14 mouse cellular contexts compared by ENCODE assay signal in the genomic region with DNA sequence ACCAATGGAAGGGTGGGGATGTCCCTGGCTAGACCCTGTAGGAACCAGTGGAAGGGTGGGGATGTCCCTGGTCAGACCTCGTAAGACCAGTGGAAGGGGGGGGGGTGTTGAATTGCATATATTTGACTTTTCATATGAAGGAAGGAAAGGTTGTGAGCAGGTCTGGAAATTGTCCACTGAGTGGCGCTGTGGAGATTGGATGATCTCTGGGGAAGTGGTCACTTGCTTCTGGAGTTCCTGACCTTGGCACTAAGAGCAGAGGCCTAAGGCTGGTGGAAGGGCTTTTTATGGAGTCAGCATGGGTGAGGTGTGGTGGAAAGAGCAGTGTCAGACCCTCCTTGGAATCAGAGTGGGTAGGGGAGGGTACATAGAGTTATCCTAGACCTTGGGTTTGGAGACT. TPM values are rescaled to one million over a fixed set of nuclear protein-coding genes. Genes with fewer than 3 reads are reported as not detected.
DNase-seq lines count a peak whose midpoint lies in the region; ATAC-seq and TF ChIP-seq lines count a peak whose summit lies in the region.
"Had no signal": no experiment of that assay in that cellular context is flagged by ENCODE, and none has a peak within 500 bp of the region (broad histone marks: within the 10 kb centered on the region; RNA-seq: fewer than 3 reads in every experiment).

No protein-coding gene starts in this region.

- 63% methylated on average over 2 of the region's 2 CpGs for WGBS in heart, postnatal 0 days
- 59% methylated on average over 2 of the region's 2 CpGs for WGBS in midbrain, postnatal 0 days
- WGBS in midbrain, embryonic 10.5 days, result 52% methylated on average over 2 of the region's 2 CpGs

- intact Hi-C loops in heart, postnatal 25 days (cut with DNase I), result no loop called here

- no peak overlapping the region for H3K9ac ChIP-seq in heart, postnatal 0 days (replicated peaks; ENCODE audit: low read depth, low read length)
- no peak overlapping the region for H3K9ac ChIP-seq in midbrain, postnatal 0 days (replicated peaks; ENCODE audit: low read length, poor library complexity, severe bottlenecking)
- H3K9ac ChIP-seq: liver, embryonic 15.5 days had no signal

- H3K4me2 ChIP-seq in heart, postnatal 0 days (ENCODE audit: low read depth, low read length), result no peak overlapping the region
- H3K4me2 ChIP-seq in midbrain, postnatal 0 days (ENCODE audit: low read depth, low read length, poor library complexity, severe bottlenecking), result no peak overlapping the region
- H3K4me2 ChIP-seq: liver, embryonic 15.5 days had no signal

- TF ChIP-seq POLR2A in cortical plate, adult 2 months (IDR thresholded peaks at IDR 0.05; ENCODE audit: extremely low read depth, insufficient read depth, low read length), result no peak

- TF ChIP-seq EP300 in heart, postnatal 0 days (IDR thresholded peaks at IDR 0.05; ENCODE audit: low read depth), result no peak

- TF ChIP-seq CTCF in heart, postnatal 0 days (IDR thresholded peaks at IDR 0.05; ENCODE audit: low read depth), result peak; percentile 31; the same call in 1 of the 2 replicates
- peak; percentile 47 for TF ChIP-seq CTCF in midbrain, postnatal 0 days (IDR thresholded peaks at IDR 0.05)
- TF ChIP-seq CTCF in cortical plate, adult 2 months (IDR thresholded peaks at IDR 0.05; ENCODE audit: extremely low read depth, insufficient read depth, low read length), result 0 out of 2 replicates have a peak, but pooled peaks have one; percentile 2

- H3K4me3 ChIP-seq in heart, postnatal 0 days (ENCODE audit: low read depth, low read length), result no peak overlapping the region
- H3K4me3 ChIP-seq in midbrain, postnatal 0 days (ENCODE audit: low read depth, low read length), result no peak overlapping the region
- no peak overlapping the region for H3K4me3 ChIP-seq in midbrain, embryonic 10.5 days
- no peak overlapping the region for H3K4me3 ChIP-seq in cortical plate, adult 2 months (ENCODE audit: insufficient read depth, low read length)
- H3K4me3 ChIP-seq: liver, embryonic 15.5 days had no signal

- ATAC-seq in heart, postnatal 0 days (ENCODE audit: insufficient read depth, low read depth), result no peak
- ATAC-seq in midbrain, postnatal 0 days (ENCODE audit: low FRiP score), result no peak

- H3K9me3 ChIP-seq in heart, postnatal 0 days (replicated peaks; ENCODE audit: control insufficient read depth, low read length), result no peaks in the 10 kb centered on the region
- no peaks in the 10 kb centered on the region for H3K9me3 ChIP-seq in midbrain, postnatal 0 days (ENCODE audit: low read length)
- H3K9me3 ChIP-seq in midbrain, embryonic 10.5 days (replicated peaks), result no peaks in the 10 kb centered on the region
- H3K9me3 ChIP-seq: liver, embryonic 15.5 days had no signal

- DNase-seq in adrenal gland, postnatal 10 days, result peak; percentile 14
- no peak for DNase-seq in adrenal gland, adult 18-20 months (ENCODE audit: low spot score in 2 of 2)
- no peak for DNase-seq in heart, postnatal 0 days (ENCODE audit: low spot score)
- no peak for DNase-seq in heart, postnatal 25 days (ENCODE audit: low spot score)
- DNase-seq in midbrain, postnatal 0 days (ENCODE audit: low spot score), result no peak
- DNase-seq in midbrain, embryonic 10.5 days (ENCODE audit: low spot score), result no peak
- DNase-seq in right cerebral cortex, postnatal 25 days, result no peak
- DNase-seq: B cell, adult 2 months; kidney, postnatal 10 days had no signal

- H3K27me3 ChIP-seq in heart, postnatal 0 days (ENCODE audit: control insufficient read depth, insufficient read depth, low read length), result no peaks in the 10 kb centered on the region
- H3K27me3 ChIP-seq in midbrain, postnatal 0 days (ENCODE audit: insufficient read depth, low read length), result no peaks in the 10 kb centered on the region
- H3K27me3 ChIP-seq in midbrain, embryonic 10.5 days (ENCODE audit: low read depth, poor library complexity, severe bottlenecking), result 0 out of 2 replicates have a peak, but pooled peaks cover 5% of the 10 kb centered on the region
- H3K27me3 ChIP-seq: liver, embryonic 15.5 days had no signal

- no peaks in the 10 kb centered on the region for H3K36me3 ChIP-seq in heart, postnatal 0 days (replicated peaks; ENCODE audit: control insufficient read depth, insufficient read depth, low read length)
- no peaks in the 10 kb centered on the region for H3K36me3 ChIP-seq in midbrain, postnatal 0 days (ENCODE audit: insufficient read depth, low read length)
- H3K36me3 ChIP-seq in midbrain, embryonic 10.5 days, result no peaks in the 10 kb centered on the region
- H3K36me3 ChIP-seq: liver, embryonic 15.5 days had no signal

- no peak overlapping the region for H3K27ac ChIP-seq in heart, postnatal 0 days (ENCODE audit: low read depth)
- no peak overlapping the region for H3K27ac ChIP-seq in midbrain, postnatal 0 days (ENCODE audit: low read depth, low read length)
- H3K27ac ChIP-seq in midbrain, embryonic 10.5 days (replicated peaks), result no peak overlapping the region
- H3K27ac ChIP-seq in cortical plate, adult 2 months (ENCODE audit: insufficient read depth, low read length), result no peak overlapping the region
- H3K27ac ChIP-seq: liver, embryonic 15.5 days had no signal

- peaks cover 2% of the 10 kb centered on the region; the same call in 1 of the 2 replicates for H3K4me1 ChIP-seq in heart, postnatal 0 days (ENCODE audit: control insufficient read depth, insufficient read depth)
- H3K4me1 ChIP-seq in midbrain, postnatal 0 days (ENCODE audit: insufficient read depth, low read length), result no peaks in the 10 kb centered on the region
- H3K4me1 ChIP-seq in midbrain, embryonic 10.5 days, result peaks cover 10% of the 10 kb centered on the region
- no peaks in the 10 kb centered on the region for H3K4me1 ChIP-seq in cortical plate, adult 2 months (ENCODE audit: control insufficient read depth, insufficient read depth, low read length)
- H3K4me1 ChIP-seq: liver, embryonic 15.5 days had no signal

RNA-seq across cellular contexts. Expression of a gene that starts 27.8 kb away (rescaled TPM):
- not detected for total RNA-seq in adrenal gland, postnatal 10 days (2021)
- total RNA-seq in adrenal gland, adult 18-20 months (2021), result not detected
- total RNA-seq in heart, postnatal 0 days (2014; rRNA removed; ENCODE audit: low replicate concordance), result not detected in 2 replicates
- not detected in 2 replicates for polyA plus RNA-seq in heart, postnatal 0 days (2015; fragmentation: Nextera tagmentation; extraction: Ambion mirVana)
- not detected for total RNA-seq in heart, postnatal 25 days (2021)
- not detected in 2 replicates for total RNA-seq in midbrain, postnatal 0 days (2014; rRNA removed)
- polyA plus RNA-seq in midbrain, postnatal 0 days (2015; fragmentation: Nextera tagmentation; extraction: Ambion mirVana), result not detected in 2 replicates
- not detected in 2 replicates for polyA plus RNA-seq in midbrain, embryonic 10.5 days (2016; fragmentation: Nextera tagmentation; extraction: Ambion mirVana)
- polyA plus RNA-seq in cortical plate, adult 2 months (2012; rRNA removed), result not detected in 2 replicates
- total RNA-seq: heart, postnatal 10 days; left cerebral cortex, adult 18-20 months had no signal
- polyA plus RNA-seq: liver, embryonic 15.5 days; urinary bladder, adult 2 months had no signal

RNA-seq across cellular contexts. Expression of a gene that starts 41.5 kb away (rescaled TPM):
- 10 to 100 TPM; 22.3 to 29.2 TPM for total RNA-seq in adrenal gland, postnatal 10 days (2021)
- 10 to 100 TPM; 18.8 to 27.5 TPM for total RNA-seq in adrenal gland, adult 18-20 months (2021)
- total RNA-seq in heart, postnatal 0 days (2014; rRNA removed; ENCODE audit: low replicate concordance), result 8.9 and 15.0 TPM in 2 replicates
- polyA plus RNA-seq in heart, postnatal 0 days (2015; fragmentation: Nextera tagmentation; extraction: Ambion mirVana), result 12.6 and 13.5 TPM in 2 replicates
- total RNA-seq in heart, postnatal 25 days (2021), result 10 to 100 TPM; 18.9 to 20.1 TPM
- 34.1 and 36.7 TPM in 2 replicates for total RNA-seq in midbrain, postnatal 0 days (2014; rRNA removed)
- 41.9 and 45.7 TPM in 2 replicates for polyA plus RNA-seq in midbrain, postnatal 0 days (2015; fragmentation: Nextera tagmentation; extraction: Ambion mirVana)
- 35.0 and 47.1 TPM in 2 replicates for polyA plus RNA-seq in midbrain, embryonic 10.5 days (2016; fragmentation: Nextera tagmentation; extraction: Ambion mirVana)
- polyA plus RNA-seq in cortical plate, adult 2 months (2012; rRNA removed), result 6.3 and 6.8 TPM in 2 replicates
